Mouse (Mus musculus): ENCODE results near the gene Rbm42.

DNA sequence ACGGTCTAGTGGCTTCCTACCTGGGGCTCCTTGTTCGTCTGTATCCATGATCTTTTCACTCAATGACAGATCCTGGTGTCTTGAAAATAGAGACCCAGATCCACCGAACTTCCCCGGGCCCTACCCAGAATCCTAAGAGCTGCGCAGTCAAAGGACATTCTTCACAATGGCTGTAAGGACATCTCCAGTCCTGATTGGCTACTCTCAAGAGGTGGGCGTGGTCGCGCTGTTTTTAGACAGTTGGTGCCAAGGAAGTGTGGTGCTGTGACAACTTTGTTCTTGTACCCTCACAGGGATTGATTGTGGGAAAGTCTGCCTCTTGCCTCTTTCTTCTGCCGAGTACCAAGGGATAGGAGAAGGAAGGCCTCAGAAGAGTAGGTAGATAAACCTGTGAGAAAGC, 21.4 kb upstream of the Rbm42 start, which contains the start of gene Pmis2:
- TF ChIP-seq POLR2A (IDR thresholded peaks at IDR 0.05; ENCODE audit: borderline replicate concordance, control insufficient read depth, low read depth, low read length) (no peak), CTCF (IDR thresholded peaks at IDR 0.05; ENCODE audit: control insufficient read depth, insufficient read depth, low read length) (no peak)

All from bone marrow, adult 2 months (tissue).